Mouse (Mus musculus) kidney, postnatal 0 days (tissue): ENCODE measurements at regions not wholly inside any gene's neighbourhood (a gene's known extent, or its start where the extent isn't known, plus 50 kb on each side); places are given as distances from the start of the nearest gene placed in this dataset.

ENCODE experiments used
- ATAC-seq: fragments of 200-750 bp; cut with Nextera tagmentation; replicated peaks from 2 replicates; pipeline ENCODE4 v1.8.0; 2017; ENCODE audit warnings: low read depth, moderate number of reproducible peaks, moderate TSS enrichment, moderate library complexity; ENCODE audit not compliant: low FRiP score
- DNase-seq: peaks from one replicate; pipeline ENCODE4 v3.0.0-alpha.2; 2016; ENCODE audit warnings: low spot score
- H3K27ac ChIP-seq: fragments of 300-500 bp; sonication (generic); 2 replicates; pipeline ENCODE4 v1.5.1; 2014; ENCODE audit warnings: mild to moderate bottlenecking
- H3K27me3 ChIP-seq: fragments of 300-500 bp; sonication (generic); 2 replicates; pipeline ENCODE4 v1.6.1; 2014; ENCODE audit warnings: low read length, mixed read lengths; ENCODE audit not compliant: insufficient read depth
- H3K36me3 ChIP-seq: fragments of 300-500 bp; sonication (generic); 2 replicates; pipeline ENCODE4 v1.6.1; 2014; ENCODE audit warnings: low read length, mixed read lengths; ENCODE audit not compliant: insufficient read depth
- H3K4me1 ChIP-seq: fragments of 300-500 bp; sonication (generic); replicated peaks from 2 replicates; pipeline ENCODE4 v1.6.1; 2014; ENCODE audit warnings: antibody characterized with exemption, low read length, mixed read lengths; ENCODE audit not compliant: insufficient read depth
- H3K4me2 ChIP-seq: fragments of 300-500 bp; sonication (generic); 2 replicates; pipeline ENCODE4 v1.6.1; 2014; ENCODE audit warnings: mild to moderate bottlenecking, low read length, moderate library complexity, mixed read lengths
- H3K4me3 ChIP-seq: fragments of 300-500 bp; sonication (generic); replicated peaks from 2 replicates; pipeline ENCODE4 v1.5.1; 2014; ENCODE audit warnings: low read depth, low read length
- H3K9ac ChIP-seq: fragments of 300-500 bp; sonication (generic); 2 replicates; pipeline ENCODE4 v1.6.1; 2014; ENCODE audit warnings: low read depth, low read length
- H3K9me3 ChIP-seq: fragments of 300-500 bp; sonication (generic); replicated peaks from 2 replicates; pipeline ENCODE4 v1.6.1; 2016; ENCODE audit warnings: low read length, inconsistent platforms, mixed read lengths
- CTCF ChIP-seq: IDR thresholded peaks from 2 replicates; pipeline ENCODE4 v1.5.1; 2016; ENCODE audit warnings: antibody characterized with exemption, low read depth, mild to moderate bottlenecking, moderate library complexity
- WGBS: fragments of 180-500 bp; shearing (Covaris S2); extraction: QIAGEN DNeasy Blood & Tissue Kit; methylation state at CpG from one replicate; pipeline ENCODE4 v1.1.7; 2014; 5-methylcytosine and 5-hydroxymethylcytosine counted together

DNA sequence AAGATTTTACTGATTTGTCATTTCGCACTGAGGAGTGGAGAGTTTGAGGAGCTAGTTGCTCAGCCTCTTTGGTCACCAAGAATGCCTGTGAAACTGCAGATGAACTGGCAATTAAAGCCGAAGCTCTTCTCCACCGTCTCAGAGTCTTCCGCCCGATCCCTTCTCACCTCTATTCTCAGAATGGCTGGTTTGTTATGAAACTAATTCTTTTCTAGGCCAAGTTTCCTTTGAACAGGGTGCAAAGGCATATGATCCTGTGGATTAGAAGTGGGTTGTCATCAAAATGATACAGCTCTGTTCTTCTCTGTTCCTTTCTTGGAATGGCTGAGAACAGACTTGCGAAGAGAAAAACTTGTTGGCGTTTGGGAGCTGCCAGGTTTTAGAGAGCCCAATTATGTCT is 458.7 kb upstream of the Nr2f1 start:
- no peak overlapping the region for H3K27ac ChIP-seq
- no peak for TF ChIP-seq CTCF
- H3K4me3 ChIP-seq = no peak overlapping the region
- H3K27me3 ChIP-seq = no peaks in the 10 kb centered on the region
- ATAC-seq = no peak
- H3K9ac ChIP-seq = no peak overlapping the region
- H3K4me1 ChIP-seq = no peaks in the 10 kb centered on the region
- 90% methylated on average over 7 of the region's 7 CpGs for WGBS
- H3K9me3 ChIP-seq = no peaks in the 10 kb centered on the region
- no peak for DNase-seq
- no peak overlapping the region for H3K4me2 ChIP-seq
- no peaks in the 10 kb centered on the region for H3K36me3 ChIP-seq

DNA sequence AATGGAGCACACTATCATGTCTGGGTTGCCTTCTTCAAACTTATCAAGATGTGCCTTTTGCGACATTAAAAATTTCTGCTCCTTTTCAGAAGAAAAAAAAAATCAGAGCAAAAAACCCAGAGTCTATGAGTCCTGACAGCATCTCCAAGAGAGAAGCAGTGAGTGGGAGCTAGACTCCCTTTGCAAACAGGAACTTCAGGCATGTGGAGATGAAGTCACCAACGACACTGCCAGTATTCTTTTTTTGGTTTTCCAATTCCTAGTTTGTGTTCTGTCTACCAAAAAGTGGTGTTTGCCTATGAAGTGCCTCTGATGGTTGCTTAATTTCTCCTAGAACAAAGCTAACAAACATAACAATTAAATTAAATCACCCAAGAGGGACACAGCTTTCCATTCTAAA is 457.2 kb upstream of the Nr2f1 start:
- no peaks in the 10 kb centered on the region for H3K27me3 ChIP-seq
- H3K27ac ChIP-seq = no peak overlapping the region
- H3K36me3 ChIP-seq = no peaks in the 10 kb centered on the region
- H3K4me1 ChIP-seq = no peaks in the 10 kb centered on the region
- H3K9me3 ChIP-seq = no peaks in the 10 kb centered on the region
- no peak overlapping the region for H3K9ac ChIP-seq
- H3K4me2 ChIP-seq = no peak overlapping the region
- ATAC-seq (no peak), DNase-seq (no peak)
- no peak for TF ChIP-seq CTCF
- no peak overlapping the region for H3K4me3 ChIP-seq
- WGBS = 75% methylated on average over 2 of the region's 2 CpGs

- H3K27me3 ChIP-seq = no peaks in the 10 kb centered on the region
- ATAC-seq (no peak), DNase-seq (no peak)
- H3K27ac ChIP-seq = no peak overlapping the region
- H3K4me3 ChIP-seq = no peak overlapping the region
- H3K4me2 ChIP-seq = no peak overlapping the region
- TF ChIP-seq CTCF = no peak
- H3K4me1 ChIP-seq = no peaks in the 10 kb centered on the region
- no peaks in the 10 kb centered on the region for H3K36me3 ChIP-seq
- no peak overlapping the region for H3K9ac ChIP-seq
- WGBS = 74% methylated on average over 1 of the region's 1 CpGs
- H3K9me3 ChIP-seq = no peaks in the 10 kb centered on the region
Measured at GRCm38 (mm10) chr13:78656196-78656595, 456.6 kb upstream of the Nr2f1 start.

- H3K27ac ChIP-seq = no peak overlapping the region
- no peaks in the 10 kb centered on the region for H3K27me3 ChIP-seq
- no peaks in the 10 kb centered on the region for H3K9me3 ChIP-seq
- H3K36me3 ChIP-seq = no peaks in the 10 kb centered on the region
- WGBS = 89% methylated on average over 1 of the region's 1 CpGs
- H3K4me1 ChIP-seq = no peaks in the 10 kb centered on the region
- no peak for DNase-seq
- ATAC-seq = no peak
- H3K4me3 ChIP-seq = no peak overlapping the region
- H3K4me2 ChIP-seq = no peak overlapping the region
- no peak overlapping the region for H3K9ac ChIP-seq
- TF ChIP-seq CTCF = no peak
Measured at GRCm38 (mm10) chr13:78650824-78651223, 451.3 kb upstream of the Nr2f1 start.

GRCm38 (mm10) chr13:78644556-78644955 is 445.0 kb upstream of the Nr2f1 start:
- Histone ChIP-seq H3K4me3 (no peak overlapping the region), H3K4me1 (no peaks in the 10 kb centered on the region), H3K9ac (no peak overlapping the region), H3K4me2 (no peak overlapping the region), H3K36me3 (no peaks in the 10 kb centered on the region), H3K9me3 (no peaks in the 10 kb centered on the region), H3K27me3 (no peaks in the 10 kb centered on the region), H3K27ac (no peak overlapping the region)
- TF ChIP-seq CTCF = no peak
- WGBS = 16% methylated on average over 1 of the region's 1 CpGs
- DNase-seq (no peak), ATAC-seq (no peak)

- no peaks in the 10 kb centered on the region for H3K4me1 ChIP-seq
- no peak for DNase-seq
- 9% methylated on average over 3 of the region's 3 CpGs for WGBS
- H3K4me2 ChIP-seq = no peak overlapping the region
- no peaks in the 10 kb centered on the region for H3K36me3 ChIP-seq
- H3K27me3 ChIP-seq = no peaks in the 10 kb centered on the region
- H3K4me3 ChIP-seq = no peak overlapping the region
- H3K9me3 ChIP-seq = no peaks in the 10 kb centered on the region
- no peak for TF ChIP-seq CTCF
- ATAC-seq = no peak
- no peak overlapping the region for H3K9ac ChIP-seq
- H3K27ac ChIP-seq = no peak overlapping the region
Measured at GRCm38 (mm10) chr13:78643023-78643422, 443.5 kb upstream of the Nr2f1 start.

- Histone ChIP-seq H3K9ac (no peak overlapping the region), H3K4me1 (no peaks in the 10 kb centered on the region), H3K27ac (no peak overlapping the region), H3K4me2 (no peak overlapping the region), H3K4me3 (no peak overlapping the region), H3K27me3 (no peaks in the 10 kb centered on the region), H3K36me3 (no peaks in the 10 kb centered on the region), H3K9me3 (no peaks in the 10 kb centered on the region)
- ATAC-seq = no peak
- no peak for TF ChIP-seq CTCF
- 90% methylated on average over 3 of the region's 3 CpGs for WGBS
- DNase-seq = no peak
Measured at GRCm38 (mm10) chr13:78642443-78642729, 442.8 kb upstream of the Nr2f1 start.
